ENCODE assay signal across 18 mouse cellular contexts in genomic region chr17:89034627-89035026, GRCm38 (mm10).
"Had no signal": no experiment of that assay in that cellular context is flagged by ENCODE, and none has a peak within 500 bp of the region (broad histone marks: within the 10 kb centered on the region; RNA-seq: fewer than 3 reads in every experiment).

No protein-coding gene starts in this region.

- H3K4me2 ChIP-seq: liver, embryonic 15.5 days; lung, embryonic 14.5 days; midbrain, embryonic 12.5 days; neural tube, embryonic 12.5 days; stomach, embryonic 15.5 days had no signal

- H3K9ac ChIP-seq: liver, embryonic 15.5 days; lung, embryonic 14.5 days; midbrain, embryonic 12.5 days; neural tube, embryonic 12.5 days; stomach, embryonic 15.5 days had no signal

- H3K36me3 ChIP-seq: liver, embryonic 15.5 days; midbrain, embryonic 10.5 days; midbrain, embryonic 12.5 days; neural tube, embryonic 12.5 days; stomach, embryonic 15.5 days had no signal

- ATAC-seq: midbrain, embryonic 16.5 days had no signal

- H3K9me3 ChIP-seq: liver, embryonic 15.5 days; megakaryocyte, embryonic 14.5 days; midbrain, embryonic 10.5 days; midbrain, embryonic 12.5 days; neural tube, embryonic 12.5 days; stomach, embryonic 15.5 days had no signal

- H3K27ac ChIP-seq: liver, embryonic 15.5 days; midbrain, embryonic 10.5 days; midbrain, embryonic 12.5 days; neural tube, embryonic 12.5 days; stomach, embryonic 15.5 days; stomach, postnatal 0 days had no signal

- H3K4me1 ChIP-seq: liver, embryonic 15.5 days; midbrain, embryonic 10.5 days; midbrain, embryonic 12.5 days; neural tube, embryonic 12.5 days; stomach, embryonic 15.5 days had no signal

- H3K4me3 ChIP-seq: liver, embryonic 15.5 days; megakaryocyte, embryonic 14.5 days; midbrain, embryonic 10.5 days; midbrain, embryonic 12.5 days; myocyte; neural tube, embryonic 12.5 days; stomach, embryonic 15.5 days had no signal

- DNase-seq: lung, adult 18-20 months; lung, embryonic 14.5 days; lung, postnatal 10 days; lung, postnatal 4 days; midbrain, embryonic 14.5 days; right cerebral cortex, postnatal 14 days; thymus, adult 2 months; thymus, postnatal 25 days; thymus, postnatal 4 days had no signal

- H3K27me3 ChIP-seq: liver, embryonic 15.5 days; midbrain, embryonic 12.5 days; neural tube, embryonic 12.5 days; stomach, embryonic 15.5 days had no signal
